Mouse (Mus musculus): Measurements from ENCODE around the gene Dedd2. TPM values are rescaled to one million over a fixed set of nuclear protein-coding genes. Genes with fewer than 3 reads are reported as not detected.

The Dedd2 gene
- total and polyA plus RNA-seq, 3 experiments: 25.2 to 36.6 TPM; not detected in 1

DNA sequence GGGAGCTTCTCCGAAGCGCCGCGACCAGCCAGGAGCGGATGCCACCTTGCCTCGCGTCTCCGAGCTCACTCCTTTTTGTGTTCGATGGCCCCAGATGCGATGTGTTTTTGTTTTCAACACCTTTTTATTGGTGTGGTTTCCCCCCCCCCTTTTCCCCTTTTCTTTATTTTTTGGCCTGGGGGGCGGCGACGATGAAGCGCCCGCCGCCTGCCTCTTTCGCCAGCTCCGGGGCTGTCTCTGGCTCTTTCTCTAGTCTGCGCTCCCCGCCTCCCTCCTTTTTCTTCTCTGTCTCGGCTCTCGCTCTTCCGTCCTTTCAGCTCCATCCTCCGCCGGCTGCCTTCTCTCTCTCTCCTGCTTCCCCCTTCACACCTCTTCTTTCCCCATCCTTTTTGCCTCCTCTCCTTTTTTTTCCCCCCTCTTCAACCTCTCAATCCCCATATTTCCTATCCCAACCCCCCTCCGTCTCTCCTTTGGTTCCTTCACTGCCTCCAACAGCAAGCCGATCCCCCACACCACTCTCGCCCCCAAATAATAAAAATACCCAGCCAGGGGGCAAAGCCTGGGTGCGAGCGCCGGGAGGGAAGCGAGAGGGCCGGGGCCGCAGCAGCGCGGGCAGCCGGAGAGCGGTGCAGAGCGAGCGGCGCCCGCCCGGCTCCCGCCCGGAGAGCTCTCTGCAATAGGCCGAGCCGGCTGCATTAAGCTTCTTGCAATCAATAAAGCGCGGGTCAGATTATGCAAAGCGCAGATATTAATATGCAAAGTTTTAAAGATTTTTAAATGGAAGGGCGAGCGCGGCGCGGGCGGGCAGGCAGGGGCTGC is 41.4 kb downstream of the Dedd2 start:
- Histone ChIP-seq H3K9ac (ENCODE audit: control insufficient read depth, low read depth, low read length, poor library complexity, severe bottlenecking) (peak overlapping the region; percentile 80), H3K27me3 (ENCODE audit: control insufficient read depth in 1 of 2, insufficient read depth in 2 of 2, low read length in 2 of 2) (no peaks in the 10 kb centered on the region; a peak in 1 of 4 replicates), H3K27ac (ENCODE audit: control insufficient read depth, low read depth, low read length) (peak overlapping the region; percentile 51), H3K4me3 (ENCODE audit: control insufficient read depth in 1 of 2, insufficient read depth in 1 of 2, low read depth in 2 of 2, low read length in 2 of 2) (peak overlapping the region; percentile 55), H3K4me1 (ENCODE audit: control insufficient read depth in 1 of 2, insufficient read depth in 2 of 2, low read length in 2 of 2) (peaks cover 0 to 10% of the 10 kb centered on the region in 2 experiments; a peak in 3 of 4 replicates), H3K36me3 (ENCODE audit: control insufficient read depth in 1 of 2, insufficient read depth in 2 of 2, low read length in 2 of 2) (peaks cover 0 to 2% of the 10 kb centered on the region in 2 experiments; a peak in 2 of 4 replicates), H3K79me2 (ENCODE audit: control insufficient read depth, insufficient read depth, low read length, poor library complexity) (no peaks in the 10 kb centered on the region; the same call in 1 of the 2 replicates), H3K9me3 (replicated peaks; ENCODE audit: insufficient read depth, low read length) (no peaks in the 10 kb centered on the region)
- TF ChIP-seq UBTF (IDR thresholded peaks at IDR 0.05; ENCODE audit: borderline replicate concordance, insufficient read depth, low read depth, low read length): peak; percentile 92
- TF ChIP-seq POLR2AphosphoS2 (IDR thresholded peaks at IDR 0.05; ENCODE audit: low read length): no peak
- no peak for TF ChIP-seq POLR2AphosphoS5 (IDR thresholded peaks at IDR 0.05; ENCODE audit: borderline replicate concordance, low read depth, low read length)
- 0 out of 2 replicates have a peak, but pooled peaks have one; percentile 6 for TF ChIP-seq MAZ (IDR thresholded peaks at IDR 0.05; ENCODE audit: low read depth, low read length)
- TF ChIP-seq GABPA (IDR thresholded peaks at IDR 0.05; ENCODE audit: low read depth, low read length): no peak
- no peak for TF ChIP-seq RAD21 (IDR thresholded peaks at IDR 0.05; ENCODE audit: low read depth, low read length)
- peak; percentile 62 for DNase-seq (ENCODE audit: low read depth, low spot score)

DNA sequence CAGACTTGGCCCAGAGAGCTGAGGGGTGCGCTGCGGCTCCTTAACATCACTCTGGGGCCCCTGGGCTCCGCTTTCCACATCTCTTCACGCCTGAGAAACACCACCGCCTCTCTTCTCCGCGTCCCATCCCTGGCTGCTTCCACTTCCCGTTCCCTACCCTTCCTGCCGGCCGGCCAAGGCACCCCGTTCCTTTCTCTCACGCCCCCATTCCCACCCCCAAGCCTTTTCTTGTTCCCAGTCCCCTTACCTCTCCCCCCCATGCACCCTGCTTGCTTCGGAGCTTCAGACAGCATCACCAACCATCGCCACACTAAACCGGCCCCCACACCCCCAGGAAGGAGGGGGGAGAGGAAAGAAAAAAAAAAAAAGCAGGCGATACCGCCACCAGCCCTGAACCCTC is 42.1 kb downstream of the Dedd2 start:
- Histone ChIP-seq H3K4me1 (ENCODE audit: control insufficient read depth in 1 of 2, insufficient read depth in 2 of 2, low read length in 2 of 2) (peaks cover 0 to 6% of the 10 kb centered on the region in 2 experiments; a peak in 2 of 4 replicates), H3K9me3 (replicated peaks; ENCODE audit: insufficient read depth, low read length) (no peaks in the 10 kb centered on the region), H3K9ac (ENCODE audit: control insufficient read depth, low read depth, low read length, poor library complexity, severe bottlenecking) (peak overlapping the region; percentile 80), H3K27ac (ENCODE audit: control insufficient read depth, low read depth, low read length) (no peak overlapping the region), H3K4me3 (ENCODE audit: control insufficient read depth in 1 of 2, insufficient read depth in 1 of 2, low read depth in 2 of 2, low read length in 2 of 2) (peak overlapping the region; percentile 55), H3K79me2 (ENCODE audit: control insufficient read depth, insufficient read depth, low read length, poor library complexity) (no peaks in the 10 kb centered on the region; the same call in 1 of the 2 replicates), H3K27me3 (ENCODE audit: control insufficient read depth in 1 of 2, insufficient read depth in 2 of 2, low read length in 2 of 2) (no peaks in the 10 kb centered on the region; a peak in 1 of 4 replicates), H3K36me3 (ENCODE audit: control insufficient read depth in 1 of 2, insufficient read depth in 2 of 2, low read length in 2 of 2) (peaks cover 0 to 2% of the 10 kb centered on the region in 2 experiments; a peak in 1 of 4 replicates)
- TF ChIP-seq BHLHE40 (IDR thresholded peaks at IDR 0.05; ENCODE audit: borderline replicate concordance, low read depth, low read length): no peak
- TF ChIP-seq UBTF (IDR thresholded peaks at IDR 0.05; ENCODE audit: borderline replicate concordance, insufficient read depth, low read depth, low read length): 0 out of 2 replicates have a peak, but pooled peaks have one; percentile 3
- no peak for TF ChIP-seq SMC3 (IDR thresholded peaks at IDR 0.05; ENCODE audit: low read depth, low read length)
- TF ChIP-seq TBP (IDR thresholded peaks at IDR 0.05; ENCODE audit: low read depth, low read length): no peak
- peak; percentile 49; the same call in 1 of the 2 replicates for TF ChIP-seq ZNF384 (IDR thresholded peaks at IDR 0.05; ENCODE audit: low read depth, low read length)
- peak; percentile 42 for DNase-seq (ENCODE audit: low read depth, low spot score)

DNA sequence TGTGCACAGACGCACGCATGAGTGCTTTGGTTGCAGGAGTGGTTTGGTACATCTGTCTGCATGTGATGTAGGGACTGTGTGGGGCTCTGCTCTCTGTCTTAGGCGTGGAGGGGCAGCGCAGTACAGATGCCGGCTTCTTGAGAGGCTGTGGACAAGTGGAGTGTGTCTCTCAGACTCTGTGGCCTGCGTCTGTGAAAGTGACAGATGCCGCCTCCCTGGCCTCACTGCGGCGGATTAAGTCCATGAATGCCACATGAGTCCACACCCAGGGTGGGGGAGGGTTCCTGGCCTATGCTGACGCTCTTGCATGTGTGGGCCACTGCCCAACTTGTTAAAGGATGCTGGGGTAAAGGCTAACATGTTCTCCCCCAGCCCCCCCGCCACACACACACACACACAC is 46.1 kb downstream of the Dedd2 start:
- H3K36me3 ChIP-seq (ENCODE audit: control insufficient read depth in 1 of 2, insufficient read depth in 2 of 2, low read length in 2 of 2): no peaks in the 10 kb centered on the region
- H3K4me3 ChIP-seq (ENCODE audit: control insufficient read depth in 1 of 2, insufficient read depth in 1 of 2, low read depth in 2 of 2, low read length in 2 of 2): no peak overlapping the region
- H3K9me3 ChIP-seq (replicated peaks; ENCODE audit: insufficient read depth, low read length): no peaks in the 10 kb centered on the region
- peaks cover 0 to 3% of the 10 kb centered on the region in 2 experiments; a peak in 1 of 4 replicates for H3K4me1 ChIP-seq (ENCODE audit: control insufficient read depth in 1 of 2, insufficient read depth in 2 of 2, low read length in 2 of 2)
- no peak overlapping the region for H3K9ac ChIP-seq (ENCODE audit: control insufficient read depth, low read depth, low read length, poor library complexity, severe bottlenecking)
- H3K27me3 ChIP-seq (ENCODE audit: control insufficient read depth in 1 of 2, insufficient read depth in 2 of 2, low read length in 2 of 2): no peaks in the 10 kb centered on the region; a peak in 1 of 4 replicates
- H3K79me2 ChIP-seq (ENCODE audit: control insufficient read depth, insufficient read depth, low read length, poor library complexity): no peaks in the 10 kb centered on the region; the same call in 1 of the 2 replicates
- no peak for DNase-seq (ENCODE audit: low read depth, low spot score)
- H3K27ac ChIP-seq (ENCODE audit: control insufficient read depth, low read depth, low read length): no peak overlapping the region
- TF ChIP-seq MYB (IDR thresholded peaks at IDR 0.05; ENCODE audit: low read depth, low read length) (no peak), BHLHE40 (IDR thresholded peaks at IDR 0.05; ENCODE audit: borderline replicate concordance, low read depth, low read length) (no peak), EP300 (IDR thresholded peaks at IDR 0.05; ENCODE audit: low read depth in 1 of 2, low read length in 2 of 2) (no peak), GATA1 (IDR thresholded peaks at IDR 0.05; ENCODE audit: low read depth, low read length) (no peak), MXI1 (IDR thresholded peaks at IDR 0.05; ENCODE audit: low read depth, low read length) (no peak), MAZ (IDR thresholded peaks at IDR 0.05; ENCODE audit: low read depth, low read length) (no peak), GABPA (IDR thresholded peaks at IDR 0.05; ENCODE audit: low read depth, low read length) (no peak), ETS1 (IDR thresholded peaks at IDR 0.05; ENCODE audit: low read depth, low read length) (no peak), SIN3A (IDR thresholded peaks at IDR 0.05; ENCODE audit: low read length) (no peak), MAX (IDR thresholded peaks at IDR 0.05; ENCODE audit: low read length) (no peak), JUND (IDR thresholded peaks at IDR 0.05; ENCODE audit: low read depth, low read length) (no peak), MEF2A (IDR thresholded peaks at IDR 0.05; ENCODE audit: extremely low read depth, insufficient replicate concordance, low read depth, low read length, poor library complexity, severe bottlenecking) (no peak), TCF12 (IDR thresholded peaks at IDR 0.05; ENCODE audit: low read depth, low read length) (no peak), TBP (IDR thresholded peaks at IDR 0.05; ENCODE audit: low read depth, low read length) (no peak), CHD1 (IDR thresholded peaks at IDR 0.05; ENCODE audit: low read depth, low read length) (no peak), POLR2AphosphoS5 (IDR thresholded peaks at IDR 0.05; ENCODE audit: borderline replicate concordance, low read depth, low read length) (no peak), NELFE (IDR thresholded peaks at IDR 0.05; ENCODE audit: low read depth, low read length) (no peak)
